Mouse (Mus musculus) sigmoid colon, adult 10 weeks (tissue): Measurements from ENCODE around the gene Ets1. TPM values are rescaled to one million over a fixed set of nuclear protein-coding genes. Genes with fewer than 3 reads are reported as not detected.

Experiments
- polyA plus RNA-seq: library from polyadenylated mRNA; stranded (reverse); fragments of 350-450 nt; fragmentation: Illumina TruSeq; extraction: RNeasy Lipid Tissue Mini Kit (QIAGEN cat#74804); gene quantifications from one replicate; pipeline ENCODE4 v1.2.3, GENCODE M21; 2014; ENCODE audit warnings: low read depth, low replicate concordance

Gene Ets1
- polyA plus RNA-seq = 22.7 TPM

DNA sequence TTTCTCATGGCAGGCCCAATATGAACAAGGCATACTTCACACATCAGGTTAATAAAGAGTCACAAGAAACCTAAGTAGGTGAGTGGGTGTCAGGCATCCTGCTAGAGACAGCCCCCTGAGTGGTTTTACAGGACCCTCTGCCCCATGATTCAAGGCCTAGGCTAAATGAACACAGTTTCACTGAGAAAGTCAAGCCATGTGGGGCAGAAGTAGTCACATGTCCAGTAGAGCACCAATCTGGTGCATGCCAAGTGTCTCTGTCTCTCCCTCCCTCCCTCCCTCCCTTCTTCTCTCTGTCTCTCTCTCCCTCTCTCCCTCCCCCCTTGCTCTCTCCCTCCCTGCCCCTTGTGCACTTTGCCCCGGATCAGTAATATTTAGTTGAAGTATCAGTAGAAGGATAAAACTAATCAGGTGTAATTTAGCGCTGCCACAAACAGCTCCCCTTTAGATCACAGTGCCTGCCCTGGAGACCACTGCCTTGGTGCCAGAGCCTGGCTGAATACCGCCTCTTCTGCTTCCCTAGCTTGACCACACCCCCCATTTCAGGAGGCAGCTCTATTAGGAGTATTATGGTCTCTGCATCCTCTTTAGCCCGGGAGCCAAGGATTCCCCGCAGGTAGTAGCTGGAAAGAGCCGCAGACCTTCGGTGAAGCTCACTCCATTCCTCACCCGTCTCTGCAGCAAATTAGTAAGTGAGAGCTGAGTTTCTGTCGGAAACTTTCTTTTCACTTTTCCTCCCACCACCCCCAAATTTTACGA is at the start of gene Ets1:
TSS of gene Ets1 (plus strand) at position 595 of the 759 bp plus-strand sequence.

Other genes with a start within 250 kb of the Ets1 start
- gene Fli1, start 93.4 kb upstream of the Ets1 start, polyA plus RNA-seq = 9.2 TPM